Comparison of ENCODE assay signal across 8 mouse cellular contexts in the genomic region with DNA sequence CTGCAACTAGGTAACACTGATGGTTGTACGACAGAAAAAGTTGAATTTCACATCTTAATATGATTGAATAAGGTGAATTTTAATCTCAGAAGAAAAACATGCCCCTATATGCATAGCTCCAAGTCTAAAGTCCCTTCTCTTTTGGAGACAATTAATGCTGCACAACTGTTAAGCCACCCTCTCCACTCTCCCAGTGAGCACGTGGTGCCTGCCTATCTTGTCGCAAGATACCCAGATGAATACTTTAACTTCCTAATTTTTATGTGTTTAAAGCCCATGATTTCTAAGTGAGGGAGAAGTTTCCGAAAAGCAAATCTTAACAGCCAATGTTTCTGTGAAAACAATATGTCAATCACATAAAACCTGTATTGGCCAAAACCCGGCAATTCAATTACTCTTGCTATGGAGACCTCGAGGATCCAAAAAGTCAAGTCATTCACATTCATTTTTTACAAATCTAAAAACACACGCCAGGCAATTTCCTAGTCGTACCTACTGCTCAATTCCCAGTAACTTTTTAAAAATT. TPM values are rescaled to one million over a fixed set of nuclear protein-coding genes. Genes with fewer than 3 reads are reported as not detected.
A peak's percentile ranks its signal among the peaks of the same experiment; 100 is the strongest.
DNase-seq lines count a peak whose midpoint lies in the region; ATAC-seq and TF ChIP-seq lines count a peak whose summit lies in the region.

No protein-coding gene starts in this region.

- H3K4me1 ChIP-seq in MEL (ENCODE audit: control insufficient read depth in 1 of 2, insufficient read depth in 2 of 2, low read length in 2 of 2) = peaks cover 0 to 14% of the 10 kb centered on the region in 2 experiments; a peak in 2 of 4 replicates
- peaks cover 28% of the 10 kb centered on the region for H3K4me1 ChIP-seq in hindbrain, embryonic 10.5 days (replicated peaks)

- TF ChIP-seq POLR2A in MEL (IDR thresholded peaks at IDR 0.05; ENCODE audit: control insufficient read depth in 1 of 2, insufficient read depth in 1 of 2, low read depth in 1 of 2, low read length in 2 of 2, poor library complexity in 1 of 2) = peak in 1 of 2 experiments; percentile 57; a peak in 2 of 4 replicates

- 0 out of 2 replicates have a peak, but pooled peaks have one; percentile 12 for ATAC-seq in megakaryocyte, adult 5-6 weeks (ENCODE audit: poor library complexity, severe bottlenecking)
- no peak for ATAC-seq in megakaryocyte progenitor cell, adult 5-6 weeks (replicated peaks; ENCODE audit: poor library complexity)

- DNase-seq in gastrocnemius, adult 2 months = no peak
- DNase-seq in gastrocnemius, postnatal 10 days = no peak
- DNase-seq in MEL (ENCODE audit: low read depth, low spot score) = peak; percentile 87
- no peak for DNase-seq in hindbrain, embryonic 10.5 days (ENCODE audit: low spot score)
- no peak for DNase-seq in urinary bladder, adult 18-20 months (ENCODE audit: low spot score in 2 of 2)
- DNase-seq in layer of hippocampus, postnatal 10 days (ENCODE audit: low spot score in 2 of 2) = no peak

- H3K79me2 ChIP-seq in MEL (ENCODE audit: control insufficient read depth, insufficient read depth, low read length, poor library complexity) = peaks cover 38% of the 10 kb centered on the region

- 4% methylated on average over 8 of the region's 8 CpGs for WGBS in hindbrain, embryonic 10.5 days

- no peaks in the 10 kb centered on the region for H3K9me3 ChIP-seq in MEL (replicated peaks; ENCODE audit: insufficient read depth, low read length)
- no peaks in the 10 kb centered on the region for H3K9me3 ChIP-seq in hindbrain, embryonic 10.5 days

- intact Hi-C loops in gastrocnemius, adult 2 months (cut with DNase I) = loop anchor here (1.0 to 10.0 kb wide), 2 partner anchors 16 to 1663 kb away; partner anchors contain the start of genes Mrps14 and Suco

- no peak for TF ChIP-seq RAD21 in MEL (IDR thresholded peaks at IDR 0.05; ENCODE audit: low read depth, low read length)

- no peaks in the 10 kb centered on the region for H3K27me3 ChIP-seq in MEL (ENCODE audit: control insufficient read depth in 1 of 2, insufficient read depth in 2 of 2, low read length in 2 of 2)
- H3K27me3 ChIP-seq in hindbrain, embryonic 10.5 days (ENCODE audit: insufficient read depth, poor library complexity, severe bottlenecking) = no peaks in the 10 kb centered on the region

- H3K36me3 ChIP-seq in MEL (ENCODE audit: control insufficient read depth in 1 of 2, insufficient read depth in 2 of 2, low read length in 2 of 2) = peaks cover 3 to 28% of the 10 kb centered on the region in 2 experiments; a peak in 3 of 4 replicates
- H3K36me3 ChIP-seq in hindbrain, embryonic 10.5 days = peaks cover 18% of the 10 kb centered on the region

- peak overlapping the region; percentile 100 for H3K27ac ChIP-seq in gastrocnemius, adult 2 months
- peak overlapping the region; percentile 83 for H3K27ac ChIP-seq in MEL (ENCODE audit: control insufficient read depth, low read depth, low read length)
- peak overlapping the region; percentile 98 for H3K27ac ChIP-seq in hindbrain, embryonic 10.5 days

- H3K4me3 ChIP-seq in gastrocnemius, adult 2 months = peak overlapping the region; percentile 99
- peak overlapping the region; percentile 86 to 96 for H3K4me3 ChIP-seq in MEL (ENCODE audit: control insufficient read depth in 1 of 2, insufficient read depth in 1 of 2, low read depth in 2 of 2, low read length in 2 of 2)
- H3K4me3 ChIP-seq in hindbrain, embryonic 10.5 days = peak overlapping the region; percentile 88

- TF ChIP-seq CTCF in gastrocnemius, adult 2 months (IDR thresholded peaks at IDR 0.05) = no peak
- no peak for TF ChIP-seq CTCF in MEL (IDR thresholded peaks at IDR 0.05 in 2 of 3, conservative IDR thresholded peaks at IDR 0.05 in 1 of 3; ENCODE audit: control insufficient read depth in 1 of 3, insufficient read depth in 1 of 3, low read depth in 2 of 3, low read length in 3 of 3, poor library complexity in 1 of 3, severe bottlenecking in 1 of 3)

- peak in 1 of 2 experiments; percentile 61; a peak in 2 of 4 replicates for TF ChIP-seq EP300 in MEL (IDR thresholded peaks at IDR 0.05; ENCODE audit: low read depth in 1 of 2, low read length in 2 of 2)

- H3K9ac ChIP-seq in MEL (ENCODE audit: control insufficient read depth, low read depth, low read length, poor library complexity, severe bottlenecking) = peak overlapping the region; percentile 91

TF ChIP-seq in MEL, 35 proteins besides CTCF, POLR2A, EP300 and RAD21 (continues in another document):
- TF ChIP-seq TBP (IDR thresholded peaks at IDR 0.05; ENCODE audit: low read depth, low read length) = peak; percentile 82
- peak; percentile 69 for TF ChIP-seq GATA1 (IDR thresholded peaks at IDR 0.05; ENCODE audit: low read depth, low read length)
- peak; percentile 65 for TF ChIP-seq RCOR1 (IDR thresholded peaks at IDR 0.05; ENCODE audit: low read depth, low read length)
- TF ChIP-seq USF1 (IDR thresholded peaks at IDR 0.05; ENCODE audit: low read depth, low read length) = peak; percentile 95
- TF ChIP-seq POLR2AphosphoS5 (IDR thresholded peaks at IDR 0.05; ENCODE audit: borderline replicate concordance, low read depth, low read length) = no peak
- no peak for TF ChIP-seq ZMIZ1 (IDR thresholded peaks at IDR 0.05; ENCODE audit: low read depth, low read length)
- peak; percentile 86; the same call in 1 of the 2 replicates for TF ChIP-seq BHLHE40 (IDR thresholded peaks at IDR 0.05; ENCODE audit: borderline replicate concordance, low read depth, low read length)
- TF ChIP-seq SMC3 (IDR thresholded peaks at IDR 0.05; ENCODE audit: low read depth, low read length) = no peak
- no peak for TF ChIP-seq JUND (IDR thresholded peaks at IDR 0.05; ENCODE audit: low read depth, low read length)
- TF ChIP-seq UBTF (IDR thresholded peaks at IDR 0.05; ENCODE audit: borderline replicate concordance, insufficient read depth, low read depth, low read length) = no peak
- TF ChIP-seq HCFC1 (IDR thresholded peaks at IDR 0.05; ENCODE audit: low read depth, low read length) = 0 out of 2 replicates have a peak, but pooled peaks have one; percentile 50
- no peak for TF ChIP-seq ZNF384 (IDR thresholded peaks at IDR 0.05; ENCODE audit: low read depth, low read length)
- TF ChIP-seq MYC (IDR thresholded peaks at IDR 0.05; ENCODE audit: low read depth, low read length) = peak; percentile 100
- TF ChIP-seq E2F4 (IDR thresholded peaks at IDR 0.05; ENCODE audit: borderline replicate concordance, low read depth, low read length) = 0 out of 2 replicates have a peak, but pooled peaks have one; percentile 11
- TF ChIP-seq KAT2A (conservative IDR thresholded peaks at IDR 0.05; ENCODE audit: low read depth, low read length) = no peak
- no peak for TF ChIP-seq MAZ (IDR thresholded peaks at IDR 0.05; ENCODE audit: low read depth, low read length)
- TF ChIP-seq ZC3H11A (IDR thresholded peaks at IDR 0.05; ENCODE audit: low read depth, low read length) = no peak
- TF ChIP-seq MEF2A (IDR thresholded peaks at IDR 0.05; ENCODE audit: extremely low read depth, insufficient replicate concordance, low read depth, low read length, poor library complexity, severe bottlenecking) = no peak
- peak; percentile 91; the same call in 1 of the 2 replicates for TF ChIP-seq CHD1 (IDR thresholded peaks at IDR 0.05; ENCODE audit: low read depth, low read length)
- TF ChIP-seq MAFK (IDR thresholded peaks at IDR 0.05; ENCODE audit: borderline replicate concordance, low read depth, low read length) = no peak
- TF ChIP-seq ETS1 (IDR thresholded peaks at IDR 0.05; ENCODE audit: low read depth, low read length) = peak; percentile 69
- TF ChIP-seq NRF1 (IDR thresholded peaks at IDR 0.05; ENCODE audit: insufficient read depth, low read depth, low read length, poor library complexity, severe bottlenecking) = no peak

RNA-seq across cellular contexts. Expression of gene Cacybp, which starts 1.0 kb away (rescaled TPM):
- total RNA-seq in gastrocnemius, adult 2 months (2021) = 10 to 100 TPM; 50.1 to 65.8 TPM
- total RNA-seq in gastrocnemius, postnatal 10 days (2021) = 10 to 100 TPM; 46.5 to 51.4 TPM
- total RNA-seq in MEL (2012; rRNA removed) = 80.7 and 95.4 TPM in 2 replicates
- 100 to 1,000 TPM in 1 of 2 experiments, not detected in 1; 181 TPM for polyA plus RNA-seq in MEL (2012; ENCODE audit: insufficient read depth in 1 of 2, insufficient read length in 2 of 2, low read depth in 1 of 2, low replicate concordance in 2 of 2, missing spikeins in 1 of 2)
- polyA plus RNA-seq in hindbrain, embryonic 10.5 days (2016; fragmentation: Nextera tagmentation; extraction: Ambion mirVana) = 237 and 328 TPM in 2 replicates
- total RNA-seq in megakaryocyte, adult 5-6 weeks (2015) = 122 and 129 TPM in 2 replicates
- total RNA-seq in megakaryocyte, adult 5-6 weeks (2017) = 122 and 124 TPM in 2 replicates
- total RNA-seq in megakaryocyte progenitor cell, adult 5-6 weeks (2015) = 338 and 369 TPM in 2 replicates
- 281 and 317 TPM in 2 replicates for total RNA-seq in megakaryocyte progenitor cell, adult 5-6 weeks (2017)
- 100 to 1,000 TPM in 1 of 2 experiments, 10 to 100 TPM in 1; 93.2 to 104 TPM for total RNA-seq in layer of hippocampus, postnatal 10 days (2021)

RNA-seq across cellular contexts. Expression of gene Mrps14, which starts 16.6 kb away (rescaled TPM):
- 10 to 100 TPM; 64.7 to 88.5 TPM for total RNA-seq in gastrocnemius, adult 2 months (2021)
- total RNA-seq in gastrocnemius, postnatal 10 days (2021) = 10 to 100 TPM; 75.7 to 84.0 TPM
- 133 and 145 TPM in 2 replicates for total RNA-seq in MEL (2012; rRNA removed)
- 100 to 1,000 TPM in 1 of 2 experiments, not detected in 1; 138 TPM for polyA plus RNA-seq in MEL (2012; ENCODE audit: insufficient read depth in 1 of 2, insufficient read length in 2 of 2, low read depth in 1 of 2, low replicate concordance in 2 of 2, missing spikeins in 1 of 2)
- polyA plus RNA-seq in hindbrain, embryonic 10.5 days (2016; fragmentation: Nextera tagmentation; extraction: Ambion mirVana) = 233 and 240 TPM in 2 replicates
- 109 and 125 TPM in 2 replicates for total RNA-seq in megakaryocyte, adult 5-6 weeks (2015)
- total RNA-seq in megakaryocyte, adult 5-6 weeks (2017) = 90.6 and 95.8 TPM in 2 replicates
- total RNA-seq in megakaryocyte progenitor cell, adult 5-6 weeks (2015) = 198 and 201 TPM in 2 replicates
- 151 and 173 TPM in 2 replicates for total RNA-seq in megakaryocyte progenitor cell, adult 5-6 weeks (2017)
- total RNA-seq in layer of hippocampus, postnatal 10 days (2021) = 10 to 100 TPM; 50.5 to 54.4 TPM

RNA-seq across cellular contexts. Expression of gene Tnn, which starts 58.3 kb away (rescaled TPM):
- total RNA-seq in gastrocnemius, adult 2 months (2021) = not detected
- total RNA-seq in gastrocnemius, postnatal 10 days (2021) = 1 to 10 TPM in 1 of 2 experiments, not detected in 1; 2.4 TPM
- total RNA-seq in MEL (2012; rRNA removed) = not detected in 2 replicates
- not detected for polyA plus RNA-seq in MEL (2012; ENCODE audit: insufficient read depth in 1 of 2, insufficient read length in 2 of 2, low read depth in 1 of 2, low replicate concordance in 2 of 2, missing spikeins in 1 of 2)
- polyA plus RNA-seq in hindbrain, embryonic 10.5 days (2016; fragmentation: Nextera tagmentation; extraction: Ambion mirVana) = 0.07 TPM in 1 of 2 replicates, not detected in the other
- total RNA-seq in megakaryocyte, adult 5-6 weeks (2015) = not detected in 2 replicates
- not detected in 2 replicates for total RNA-seq in megakaryocyte, adult 5-6 weeks (2017)
- not detected in 2 replicates for total RNA-seq in megakaryocyte progenitor cell, adult 5-6 weeks (2015)
- total RNA-seq in megakaryocyte progenitor cell, adult 5-6 weeks (2017) = not detected in 2 replicates
- under 1 TPM; 0.31 to 0.39 TPM for total RNA-seq in layer of hippocampus, postnatal 10 days (2021)
